Mouse (Mus musculus) right cerebral cortex, postnatal 10 days (tissue): ENCODE data around the gene Utp14a.
"Not testable (repeated sequence)": the region's sequence is repeated elsewhere in the genome, so short reads cannot be mapped to it uniquely, and the experiment has no call there.

Experiments used
- DNase-seq, 2 experiments: peaks; one replicate each; pipeline ENCODE4 v3.0.0; 2021; ENCODE audit warnings: low spot score in 2 of 2

Utp14a gene

GRCm38 (mm10) chrX:48256468-48257007, at the start of gene Utp14a:
Utp14a (plus strand) TSS chrX:48256862.
- DNase-seq: peak; percentile 96 to 98

GRCm38 (mm10) chrX:48207761-48208487, 48.7 kb upstream of the Utp14a start:
- peak; percentile 50 to 56 for DNase-seq

GRCm38 (mm10) chrX:48208519-48209185, 48.0 kb upstream of the Utp14a start, which contains the start of gene Zdhhc9:
Zdhhc9 (minus strand) TSS chrX:48208878.
- peak; percentile 93 for DNase-seq

- not testable (repeated sequence) for DNase-seq
Observed at GRCm38 (mm10) chrX:48209746-48210145, 46.9 kb upstream of the Utp14a start.

GRCm38 (mm10) chrX:48219468-48219867, 37.2 kb upstream of the Utp14a start:
- no peak for DNase-seq

GRCm38 (mm10) chrX:48222706-48223105, 34.0 kb upstream of the Utp14a start:
- DNase-seq: no peak

- no peak for DNase-seq
Observed at GRCm38 (mm10) chrX:48226225-48226624, 30.4 kb upstream of the Utp14a start.

GRCm38 (mm10) chrX:48234417-48234816, 22.2 kb upstream of the Utp14a start:
- DNase-seq: no peak

- DNase-seq: peak; percentile 23 to 27
Observed at GRCm38 (mm10) chrX:48255830-48256428, 733 bp upstream of the Utp14a start.

- no peak for DNase-seq
Observed at GRCm38 (mm10) chrX:48257011-48257410, 349 bp downstream of the Utp14a start.

- no peak for DNase-seq
Observed at GRCm38 (mm10) chrX:48271671-48272070, 15.0 kb downstream of the Utp14a start.

GRCm38 (mm10) chrX:48274634-48275033, 18.0 kb downstream of the Utp14a start:
- no peak for DNase-seq

GRCm38 (mm10) chrX:48278103-48278502, 21.4 kb downstream of the Utp14a start:
- peak in 1 of 2 experiments; percentile 57 for DNase-seq

- DNase-seq: peak; percentile 88
Observed at GRCm38 (mm10) chrX:48284386-48285005, 27.8 kb downstream of the Utp14a start.

- peak; percentile 73 to 76 for DNase-seq
Observed at GRCm38 (mm10) chrX:48285006-48285650, 28.5 kb downstream of the Utp14a start.

- peak; percentile 40 to 56 for DNase-seq
Observed at GRCm38 (mm10) chrX:48285651-48286021, 29.0 kb downstream of the Utp14a start.

- no peak for DNase-seq
Observed at GRCm38 (mm10) chrX:48286488-48286887, 29.8 kb downstream of the Utp14a start.

- DNase-seq: no peak
Observed at GRCm38 (mm10) chrX:48288008-48288407, 31.3 kb downstream of the Utp14a start.

- DNase-seq: no peak
Observed at GRCm38 (mm10) chrX:48291413-48291812, 34.8 kb downstream of the Utp14a start.

- DNase-seq: no peak
Observed at GRCm38 (mm10) chrX:48305356-48305755, 48.7 kb downstream of the Utp14a start.

- no peak for DNase-seq
Observed at GRCm38 (mm10) chrX:48310706-48311517, 54.2 kb downstream of the Utp14a start.
